Mouse (Mus musculus) hindbrain, embryonic 13.5 days (tissue): Measurements from ENCODE around the gene Cacnb4. TPM values are rescaled to one million over a fixed set of nuclear protein-coding genes. Genes with fewer than 3 reads are reported as not detected.

Experiments used
- ATAC-seq: fragments of 200-750 bp; cut with Nextera tagmentation; 2 replicates; pipeline ENCODE4 v1.8.0; 2017; ENCODE audit warnings: moderate TSS enrichment; ENCODE audit not compliant: low FRiP score
- H3K27ac ChIP-seq: fragments of 300-500 bp; sonication (generic); 2 replicates; pipeline ENCODE4 v1.5.1; 2015; ENCODE audit warnings: inconsistent platforms, mild to moderate bottlenecking, moderate library complexity
- H3K27me3 ChIP-seq: fragments of 300-500 bp; sonication (generic); 2 replicates; pipeline ENCODE4 v1.6.1; 2015; ENCODE audit warnings: mild to moderate bottlenecking, inconsistent platforms
- H3K36me3 ChIP-seq: fragments of 300-500 bp; sonication (generic); 2 replicates; pipeline ENCODE4 v1.6.1; 2015; ENCODE audit warnings: mild to moderate bottlenecking, inconsistent platforms
- H3K4me1 ChIP-seq: fragments of 300-500 bp; sonication (generic); replicated peaks from 2 replicates; pipeline ENCODE4 v1.6.1; 2015; ENCODE audit warnings: inconsistent platforms
- H3K4me2 ChIP-seq: fragments of 300-500 bp; sonication (generic); 2 replicates; pipeline ENCODE4 v1.6.1; 2015; ENCODE audit warnings: inconsistent platforms, mild to moderate bottlenecking, moderate library complexity
- H3K4me3 ChIP-seq: fragments of 300-500 bp; sonication (generic); 2 replicates; pipeline ENCODE4 v1.5.1; 2015; ENCODE audit warnings: mild to moderate bottlenecking, inconsistent platforms
- H3K9ac ChIP-seq: fragments of 300-500 bp; sonication (generic); 2 replicates; pipeline ENCODE4 v1.6.1; 2015; ENCODE audit warnings: mild to moderate bottlenecking, inconsistent platforms
- H3K9me3 ChIP-seq: fragments of 300-500 bp; sonication (generic); 2 replicates; pipeline ENCODE4 v1.6.1; 2016; ENCODE audit warnings: inconsistent platforms
- WGBS: fragments of 180-500 bp; shearing (Covaris S2); methylation state at CpG from one replicate; pipeline ENCODE4 v1.1.7; 2015; 5-methylcytosine and 5-hydroxymethylcytosine counted together
- polyA plus RNA-seq: library from polyadenylated mRNA; unstranded; fragments of >200 nt; fragmentation: Nextera tagmentation; extraction: Ambion mirVana; gene quantifications from 2 replicates; pipeline ENCODE4 v1.2.1, GENCODE M21; 2015

Cacnb4 gene
- polyA plus RNA-seq, 1 experiment from 2014 or later, result 13.3 TPM

GRCm38 (mm10) chr2:52638857-52639529 is 37.6 kb downstream of the Cacnb4 start:
- Histone ChIP-seq H3K27me3 (0 out of 2 replicates have a peak, but pooled peaks cover 4% of the 10 kb centered on the region), H3K4me2 (no peak overlapping the region), H3K9me3 (no peaks in the 10 kb centered on the region), H3K4me3 (no peak overlapping the region), H3K36me3 (no peaks in the 10 kb centered on the region), H3K9ac (no peak overlapping the region), H3K4me1 (peaks cover 15% of the 10 kb centered on the region), H3K27ac (no peak overlapping the region)
- no peak for ATAC-seq
- 82% methylated on average over 6 of the region's 6 CpGs for WGBS

DNA sequence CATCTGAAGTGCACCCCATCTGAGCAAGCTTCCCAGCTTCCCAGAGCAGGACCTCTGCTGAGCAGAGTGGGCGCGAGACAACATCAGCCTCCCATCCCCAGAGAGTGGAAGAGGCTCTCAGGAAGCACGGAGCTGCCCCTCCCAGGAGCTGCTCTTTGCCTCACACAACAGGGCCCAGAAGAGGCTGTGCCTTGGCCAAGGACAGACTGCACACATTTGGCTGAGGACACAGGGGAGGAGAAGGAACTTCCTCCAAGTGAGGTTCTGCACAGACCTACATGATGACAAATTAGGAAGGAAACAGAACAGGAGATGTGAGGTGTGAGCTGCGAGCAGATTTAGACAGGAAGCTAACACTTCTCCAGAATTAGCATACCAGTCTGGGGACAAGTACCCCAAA is 38.4 kb downstream of the Cacnb4 start:
- 53% methylated on average over 4 of the region's 4 CpGs for WGBS
- Histone ChIP-seq H3K9me3 (no peaks in the 10 kb centered on the region), H3K27me3 (0 out of 2 replicates have a peak, but pooled peaks cover 7% of the 10 kb centered on the region), H3K4me2 (no peak overlapping the region), H3K4me3 (no peak overlapping the region), H3K27ac (no peak overlapping the region), H3K36me3 (no peaks in the 10 kb centered on the region), H3K9ac (no peak overlapping the region), H3K4me1 (peaks cover 17% of the 10 kb centered on the region)
- no peak for ATAC-seq

- peaks cover 20% of the 10 kb centered on the region for H3K4me1 ChIP-seq
- no peak overlapping the region for H3K9ac ChIP-seq
- ATAC-seq, result no peak
- no peak overlapping the region for H3K4me2 ChIP-seq
- H3K9me3 ChIP-seq, result no peaks in the 10 kb centered on the region
- H3K36me3 ChIP-seq, result no peaks in the 10 kb centered on the region
- no peak overlapping the region for H3K27ac ChIP-seq
- no peak overlapping the region for H3K4me3 ChIP-seq
- WGBS, result 54% methylated on average over 5 of the region's 5 CpGs
- 0 out of 2 replicates have a peak, but pooled peaks cover 7% of the 10 kb centered on the region for H3K27me3 ChIP-seq
These were observed 40.6 kb downstream of the Cacnb4 start for GRCm38 (mm10) chr2:52636051-52636450.

DNA sequence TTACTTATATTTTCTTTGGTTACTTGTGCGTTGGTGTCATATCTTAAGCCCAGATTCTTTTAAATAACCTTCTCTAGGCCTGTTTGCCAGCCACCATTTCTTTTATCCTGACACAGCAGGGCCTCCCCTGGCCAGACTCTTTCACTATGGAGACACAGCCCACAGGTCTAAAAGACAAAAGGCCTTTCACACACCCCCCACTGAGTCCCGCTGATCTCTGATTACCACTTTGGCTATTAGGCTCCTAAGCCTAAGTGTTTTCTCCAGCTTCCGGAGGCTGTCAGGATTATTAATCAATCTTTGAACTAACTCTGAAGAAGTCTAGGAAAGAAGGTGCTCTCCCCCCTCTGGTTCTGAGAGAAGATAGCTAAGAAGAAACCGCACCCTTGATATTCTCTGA is 41.3 kb downstream of the Cacnb4 start:
- 0 out of 2 replicates have a peak, but pooled peaks cover 7% of the 10 kb centered on the region for H3K27me3 ChIP-seq
- no peak for ATAC-seq
- H3K9me3 ChIP-seq, result no peaks in the 10 kb centered on the region
- peaks cover 20% of the 10 kb centered on the region for H3K4me1 ChIP-seq
- no peak overlapping the region for H3K27ac ChIP-seq
- no peak overlapping the region for H3K4me2 ChIP-seq
- H3K4me3 ChIP-seq, result no peak overlapping the region
- no peak overlapping the region for H3K9ac ChIP-seq
- 5% methylated on average over 4 of the region's 4 CpGs for WGBS
- H3K36me3 ChIP-seq, result no peaks in the 10 kb centered on the region

- peaks cover 16% of the 10 kb centered on the region for H3K4me1 ChIP-seq
- H3K27ac ChIP-seq, result no peak overlapping the region
- 0 out of 2 replicates have a peak, but pooled peaks cover 7% of the 10 kb centered on the region for H3K27me3 ChIP-seq
- H3K9ac ChIP-seq, result no peak overlapping the region
- H3K9me3 ChIP-seq, result no peaks in the 10 kb centered on the region
- no peak overlapping the region for H3K4me2 ChIP-seq
- WGBS, result 11% methylated on average over 7 of the region's 7 CpGs
- no peaks in the 10 kb centered on the region for H3K36me3 ChIP-seq
- ATAC-seq, result peak; percentile 53; the same call in 1 of the 2 replicates
- H3K4me3 ChIP-seq, result no peak overlapping the region
These were observed 43.8 kb downstream of the Cacnb4 start for GRCm38 (mm10) chr2:52632880-52633279.

DNA sequence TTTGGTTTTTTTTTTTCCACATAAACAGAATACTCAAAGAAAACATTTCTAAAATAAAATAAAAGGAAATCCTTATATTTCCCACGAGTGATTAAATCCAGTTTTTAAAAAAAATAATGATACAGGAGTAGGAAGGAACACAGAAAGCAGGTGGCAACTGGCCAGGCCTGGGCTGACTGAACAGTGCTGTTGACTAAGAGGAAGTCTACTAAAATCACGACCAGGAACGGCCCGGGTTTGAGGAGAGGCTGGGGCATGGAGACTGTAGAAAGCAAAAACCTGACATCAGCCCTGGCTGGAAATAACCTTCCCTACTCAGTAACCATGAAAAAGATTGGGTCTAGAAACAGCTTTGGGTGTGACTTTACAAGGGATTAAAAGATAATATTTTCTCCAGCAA is 48.4 kb downstream of the Cacnb4 start:
- Histone ChIP-seq H3K27ac (no peak overlapping the region), H3K9ac (no peak overlapping the region), H3K27me3 (no peaks in the 10 kb centered on the region), H3K36me3 (no peaks in the 10 kb centered on the region), H3K9me3 (no peaks in the 10 kb centered on the region), H3K4me2 (no peak overlapping the region), H3K4me3 (no peak overlapping the region), H3K4me1 (peaks cover 16% of the 10 kb centered on the region)
- WGBS, result 89% methylated on average over 4 of the region's 4 CpGs
- no peak for ATAC-seq

GRCm38 (mm10) chr2:52626266-52626665 is 50.4 kb downstream of the Cacnb4 start:
- Histone ChIP-seq H3K27me3 (no peaks in the 10 kb centered on the region), H3K4me2 (no peak overlapping the region), H3K9me3 (no peaks in the 10 kb centered on the region), H3K4me3 (no peak overlapping the region), H3K27ac (no peak overlapping the region), H3K9ac (no peak overlapping the region), H3K4me1 (peaks cover 15% of the 10 kb centered on the region), H3K36me3 (no peaks in the 10 kb centered on the region)
- WGBS, result 89% methylated on average over 3 of the region's 3 CpGs
- ATAC-seq, result no peak

GRCm38 (mm10) chr2:52625731-52626130 is 50.9 kb downstream of the Cacnb4 start:
- Histone ChIP-seq H3K27me3 (no peaks in the 10 kb centered on the region), H3K4me1 (peaks cover 15% of the 10 kb centered on the region), H3K36me3 (no peaks in the 10 kb centered on the region), H3K27ac (no peak overlapping the region), H3K9me3 (no peaks in the 10 kb centered on the region), H3K4me3 (no peak overlapping the region), H3K9ac (no peak overlapping the region), H3K4me2 (no peak overlapping the region)
- WGBS, result 92% methylated on average over 6 of the region's 6 CpGs
- no peak for ATAC-seq

DNA sequence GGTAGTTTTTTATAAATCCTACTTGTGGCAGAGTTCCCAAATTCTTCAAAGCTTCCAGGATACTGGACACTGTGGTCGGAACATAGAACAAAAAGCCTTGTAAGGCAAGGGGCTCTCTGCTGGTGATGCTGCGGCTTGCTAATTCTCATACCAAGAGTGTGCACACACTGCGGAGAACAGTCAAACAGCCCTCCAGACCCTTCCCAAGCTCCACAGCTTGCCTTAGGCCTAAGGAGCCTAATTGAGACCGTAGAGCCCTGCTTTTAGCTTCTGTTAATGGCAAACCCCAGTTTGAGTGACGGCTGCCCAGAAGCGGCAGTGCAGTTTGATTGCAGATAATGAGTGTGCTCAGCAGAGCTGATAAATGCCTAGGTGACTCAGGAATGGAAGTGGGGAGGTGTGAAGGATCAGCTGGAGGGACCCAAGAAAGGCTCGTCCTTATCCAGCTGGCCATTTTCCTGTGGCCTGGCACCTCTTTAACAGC is 52.7 kb downstream of the Cacnb4 start:
- ATAC-seq, result no peak
- Histone ChIP-seq H3K36me3 (no peaks in the 10 kb centered on the region), H3K27ac (peak overlapping the region; percentile 48; the same call in 1 of the 2 replicates), H3K9ac (no peak overlapping the region), H3K4me1 (peaks cover 15% of the 10 kb centered on the region), H3K27me3 (no peaks in the 10 kb centered on the region), H3K9me3 (no peaks in the 10 kb centered on the region), H3K4me2 (no peak overlapping the region), H3K4me3 (no peak overlapping the region)
- WGBS, result 39% methylated on average over 7 of the region's 7 CpGs

GRCm38 (mm10) chr2:52623461-52623860 is 53.2 kb downstream of the Cacnb4 start:
- WGBS, result 44% methylated on average over 4 of the region's 4 CpGs
- Histone ChIP-seq H3K9me3 (no peaks in the 10 kb centered on the region), H3K27me3 (no peaks in the 10 kb centered on the region), H3K27ac (peak overlapping the region; percentile 48; the same call in 1 of the 2 replicates), H3K4me2 (no peak overlapping the region), H3K4me3 (no peak overlapping the region), H3K36me3 (no peaks in the 10 kb centered on the region), H3K4me1 (peaks cover 15% of the 10 kb centered on the region), H3K9ac (no peak overlapping the region)
- ATAC-seq, result no peak

DNA sequence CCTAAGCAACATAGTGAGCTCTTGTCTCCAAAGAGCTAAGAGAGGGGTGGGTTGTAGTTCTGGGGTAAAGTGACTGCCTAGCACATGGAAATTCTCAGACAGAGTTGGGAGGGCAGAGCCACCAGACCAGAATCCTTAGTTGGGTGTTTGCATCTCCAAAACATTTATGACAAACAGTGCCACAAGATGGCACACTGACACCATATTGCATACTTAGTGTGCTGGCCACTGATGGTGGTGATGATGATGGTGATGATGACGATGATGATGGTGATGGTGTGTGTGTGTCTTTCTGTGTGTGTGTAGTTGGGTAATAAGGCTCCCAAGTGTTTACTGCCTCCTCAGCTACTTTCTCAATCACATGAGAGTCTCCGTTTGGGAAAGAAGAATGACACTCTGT is 54.0 kb downstream of the Cacnb4 start:
- Histone ChIP-seq H3K9me3 (no peaks in the 10 kb centered on the region), H3K27ac (no peak overlapping the region), H3K4me1 (peaks cover 15% of the 10 kb centered on the region), H3K4me2 (no peak overlapping the region), H3K36me3 (no peaks in the 10 kb centered on the region), H3K4me3 (no peak overlapping the region), H3K27me3 (no peaks in the 10 kb centered on the region), H3K9ac (no peak overlapping the region)
- no peak for ATAC-seq
- WGBS, result 78% methylated on average over 2 of the region's 2 CpGs

- no peak for ATAC-seq
- Histone ChIP-seq H3K27ac (no peak overlapping the region), H3K4me2 (no peak overlapping the region), H3K27me3 (no peaks in the 10 kb centered on the region), H3K9ac (no peak overlapping the region), H3K4me1 (peaks cover 15% of the 10 kb centered on the region), H3K36me3 (no peaks in the 10 kb centered on the region), H3K4me3 (no peak overlapping the region), H3K9me3 (no peaks in the 10 kb centered on the region)
- WGBS, result 75% methylated on average over 17 of the region's 17 CpGs
These were observed 57.1 kb downstream of the Cacnb4 start for GRCm38 (mm10) chr2:52619406-52619974.

DNA sequence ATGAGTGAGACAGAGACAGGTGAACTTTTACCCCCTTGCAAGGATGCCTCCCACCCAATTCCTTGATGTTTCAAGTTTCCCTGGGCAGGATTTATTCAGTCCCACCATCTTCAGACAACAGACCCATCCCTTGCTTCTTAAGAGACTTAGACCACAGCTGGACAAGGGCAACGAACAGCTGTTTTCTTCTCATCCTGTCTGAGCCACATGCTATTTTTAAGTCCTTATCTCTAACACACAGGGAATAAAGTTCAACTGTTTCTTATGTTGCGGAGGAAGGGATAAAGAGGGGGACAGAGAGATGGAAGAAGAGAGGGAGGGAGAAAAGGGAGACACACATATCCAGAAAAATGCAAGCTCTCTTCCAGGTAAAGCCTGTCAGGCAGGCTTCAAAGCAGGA is 57.8 kb downstream of the Cacnb4 start:
- ATAC-seq, result no peak
- WGBS, result 84% methylated on average over 2 of the region's 2 CpGs
- H3K4me1 ChIP-seq, result peaks cover 8% of the 10 kb centered on the region

More for the DNA sequence above, 57.8 kb downstream of the Cacnb4 start:
- Histone ChIP-seq H3K9ac (no peak overlapping the region), H3K27ac (no peak overlapping the region), H3K4me2 (no peak overlapping the region), H3K27me3 (no peaks in the 10 kb centered on the region), H3K4me3 (no peak overlapping the region), H3K36me3 (no peaks in the 10 kb centered on the region), H3K9me3 (no peaks in the 10 kb centered on the region)
